Mouse (Mus musculus): ENCODE measurements around the gene Vdac2. TPM values are rescaled to one million over a fixed set of nuclear protein-coding genes. Genes with fewer than 3 reads are reported as not detected.
A peak's percentile ranks its signal among the peaks of the same experiment; 100 is the strongest.

The Vdac2 gene
- polyA plus RNA-seq, 1 experiment from 2014 or later: 273 TPM

GRCm38 (mm10) chr14:21822795-21823374 lies 2.2 kb upstream of the Vdac2 start:
- WGBS: 78% methylated on average over 7 of the region's 7 CpGs
- DNase-seq (ENCODE audit: extremely low spot score, low spot score): no peak
- Histone ChIP-seq H3K27me3 (ENCODE audit: poor library complexity, severe bottlenecking) (no peaks in the 10 kb centered on the region), H3K36me3 (replicated peaks) (no peaks in the 10 kb centered on the region), H3K27ac (peak overlapping the region; percentile 53; the same call in 1 of the 2 replicates), H3K4me1 (peaks cover 5% of the 10 kb centered on the region), H3K9me3 (no peaks in the 10 kb centered on the region), H3K4me3 (no peak overlapping the region)

- H3K9me3 ChIP-seq: no peaks in the 10 kb centered on the region
- peaks cover 5% of the 10 kb centered on the region for H3K4me1 ChIP-seq
- 87% methylated on average over 7 of the region's 7 CpGs for WGBS
- no peak for DNase-seq (ENCODE audit: extremely low spot score, low spot score)
- no peaks in the 10 kb centered on the region for H3K27me3 ChIP-seq (ENCODE audit: poor library complexity, severe bottlenecking)
- no peaks in the 10 kb centered on the region for H3K36me3 ChIP-seq (replicated peaks)
- H3K27ac ChIP-seq: no peak overlapping the region
- no peak overlapping the region for H3K4me3 ChIP-seq
These were observed 1.1 kb upstream of the Vdac2 start for GRCm38 (mm10) chr14:21823897-21824296.

- no peak overlapping the region for H3K27ac ChIP-seq
- no peaks in the 10 kb centered on the region for H3K27me3 ChIP-seq (ENCODE audit: poor library complexity, severe bottlenecking)
- no peak for DNase-seq (ENCODE audit: extremely low spot score, low spot score)
- no peak overlapping the region for H3K4me3 ChIP-seq
- WGBS: 89% methylated on average over 9 of the region's 9 CpGs
- no peaks in the 10 kb centered on the region for H3K36me3 ChIP-seq (replicated peaks)
- peaks cover 13% of the 10 kb centered on the region for H3K4me1 ChIP-seq
- no peaks in the 10 kb centered on the region for H3K9me3 ChIP-seq
These were observed 901 bp downstream of the Vdac2 start for GRCm38 (mm10) chr14:21825786-21826491.

GRCm38 (mm10) chr14:21830876-21831767 lies 6.1 kb downstream of the Vdac2 start:
- H3K9me3 ChIP-seq: no peaks in the 10 kb centered on the region
- peaks cover 26% of the 10 kb centered on the region for H3K4me1 ChIP-seq
- peaks cover 32% of the 10 kb centered on the region for H3K36me3 ChIP-seq (replicated peaks)
- H3K27ac ChIP-seq: peak overlapping the region; percentile 99
- WGBS: under 1% methylated on average over 73 of the region's 73 CpGs
- H3K27me3 ChIP-seq (ENCODE audit: poor library complexity, severe bottlenecking): no peaks in the 10 kb centered on the region
- DNase-seq (ENCODE audit: extremely low spot score, low spot score): peak; percentile 97
- peak overlapping the region; percentile 97 for H3K4me3 ChIP-seq

GRCm38 (mm10) chr14:21831830-21832403 lies 6.9 kb downstream of the Vdac2 start:
- Histone ChIP-seq H3K27ac (peak overlapping the region; percentile 99), H3K4me1 (peaks cover 26% of the 10 kb centered on the region), H3K9me3 (no peaks in the 10 kb centered on the region), H3K4me3 (peak overlapping the region; percentile 97), H3K36me3 (replicated peaks) (peaks cover 39% of the 10 kb centered on the region), H3K27me3 (ENCODE audit: poor library complexity, severe bottlenecking) (no peaks in the 10 kb centered on the region)
- no peak for DNase-seq (ENCODE audit: extremely low spot score, low spot score)
- WGBS: under 1% methylated on average over 28 of the region's 28 CpGs

GRCm38 (mm10) chr14:21838336-21839017 lies 13.4 kb downstream of the Vdac2 start:
- Histone ChIP-seq H3K4me3 (no peak overlapping the region), H3K27ac (no peak overlapping the region), H3K36me3 (replicated peaks) (peaks cover 99% of the 10 kb centered on the region), H3K4me1 (peaks cover 2% of the 10 kb centered on the region), H3K27me3 (ENCODE audit: poor library complexity, severe bottlenecking) (no peaks in the 10 kb centered on the region), H3K9me3 (no peaks in the 10 kb centered on the region)
- WGBS: 94% methylated on average over 8 of the region's 8 CpGs
- DNase-seq (ENCODE audit: extremely low spot score, low spot score): no peak

- no peak overlapping the region for H3K4me3 ChIP-seq
- no peak overlapping the region for H3K27ac ChIP-seq
- H3K36me3 ChIP-seq (replicated peaks): peaks cover 100% of the 10 kb centered on the region
- H3K27me3 ChIP-seq (ENCODE audit: poor library complexity, severe bottlenecking): no peaks in the 10 kb centered on the region
- H3K9me3 ChIP-seq: no peaks in the 10 kb centered on the region
- 92% methylated on average over 5 of the region's 5 CpGs for WGBS
- no peak for DNase-seq (ENCODE audit: extremely low spot score, low spot score)
- peaks cover 9% of the 10 kb centered on the region for H3K4me1 ChIP-seq
These were observed 17.0 kb downstream of the Vdac2 start for GRCm38 (mm10) chr14:21841819-21842592.

GRCm38 (mm10) chr14:21843263-21843662 lies 18.2 kb downstream of the Vdac2 start:
- Histone ChIP-seq H3K9me3 (no peaks in the 10 kb centered on the region), H3K36me3 (replicated peaks) (peaks cover 87% of the 10 kb centered on the region), H3K4me3 (no peak overlapping the region), H3K4me1 (peaks cover 22% of the 10 kb centered on the region), H3K27ac (no peak overlapping the region), H3K27me3 (ENCODE audit: poor library complexity, severe bottlenecking) (no peaks in the 10 kb centered on the region)
- DNase-seq (ENCODE audit: extremely low spot score, low spot score): no peak
- WGBS: 90% methylated on average over 6 of the region's 6 CpGs

GRCm38 (mm10) chr14:21846827-21847380 lies 21.9 kb downstream of the Vdac2 start:
- Histone ChIP-seq H3K36me3 (replicated peaks) (peaks cover 51% of the 10 kb centered on the region), H3K4me1 (peaks cover 32% of the 10 kb centered on the region), H3K27ac (peak overlapping the region; percentile 85), H3K9me3 (no peaks in the 10 kb centered on the region), H3K27me3 (ENCODE audit: poor library complexity, severe bottlenecking) (no peaks in the 10 kb centered on the region; the same call in 1 of the 2 replicates), H3K4me3 (peak overlapping the region; percentile 65)
- 21% methylated on average over 10 of the region's 10 CpGs for WGBS
- DNase-seq (ENCODE audit: extremely low spot score, low spot score): no peak

- Histone ChIP-seq H3K4me3 (peak overlapping the region; percentile 65), H3K27ac (peak overlapping the region; percentile 85), H3K4me1 (peaks cover 37% of the 10 kb centered on the region), H3K9me3 (no peaks in the 10 kb centered on the region), H3K27me3 (ENCODE audit: poor library complexity, severe bottlenecking) (no peaks in the 10 kb centered on the region; the same call in 1 of the 2 replicates), H3K36me3 (replicated peaks) (peaks cover 44% of the 10 kb centered on the region)
- peak; percentile 78 for DNase-seq (ENCODE audit: extremely low spot score, low spot score)
- under 1% methylated on average over 50 of the region's 50 CpGs for WGBS
These were observed 22.5 kb downstream of the Vdac2 start for GRCm38 (mm10) chr14:21847381-21848165.

Data from forebrain, embryonic 10.5 days (tissue).